Mouse (Mus musculus) neural tube, embryonic 12.5 days (tissue): ENCODE results near the gene Crlf2. TPM values are rescaled to one million over a fixed set of nuclear protein-coding genes. Genes with fewer than 3 reads are reported as not detected.

ENCODE experiments used
- ATAC-seq: fragments of 200-750 bp; cut with Nextera tagmentation; 2 replicates; pipeline ENCODE4 v1.8.0; 2017; ENCODE audit warnings: low read depth, mild to moderate bottlenecking, moderate TSS enrichment, moderate library complexity; ENCODE audit not compliant: low FRiP score
- H3K27ac ChIP-seq: fragments of 300-500 bp; sonication (generic); 2 replicates; pipeline ENCODE4 v1.5.1; 2016
- H3K27me3 ChIP-seq: fragments of 300-500 bp; sonication (generic); replicated peaks from 2 replicates; pipeline ENCODE4 v1.6.1; 2016; ENCODE audit warnings: mild to moderate bottlenecking
- H3K36me3 ChIP-seq: fragments of 300-500 bp; sonication (generic); 2 replicates; pipeline ENCODE4 v1.6.1; 2016; ENCODE audit warnings: mild to moderate bottlenecking
- H3K4me1 ChIP-seq: fragments of 300-500 bp; sonication (generic); 2 replicates; pipeline ENCODE4 v1.6.1; 2016
- H3K4me2 ChIP-seq: fragments of 300-500 bp; sonication (generic); replicated peaks from 2 replicates; pipeline ENCODE4 v1.6.1; 2016; ENCODE audit warnings: mild to moderate bottlenecking
- H3K4me3 ChIP-seq: fragments of 300-500 bp; sonication (generic); 2 replicates; pipeline ENCODE4 v1.5.1; 2016
- H3K9ac ChIP-seq: fragments of 300-500 bp; sonication (generic); 2 replicates; pipeline ENCODE4 v1.6.1; 2016; ENCODE audit warnings: mild to moderate bottlenecking
- H3K9me3 ChIP-seq: fragments of 300-500 bp; sonication (generic); 2 replicates; pipeline ENCODE4 v1.6.1; 2016; ENCODE audit warnings: mild to moderate bottlenecking
- WGBS: fragments of 180-500 bp; shearing (Covaris S2); methylation state at CpG from one replicate; pipeline ENCODE4 v1.1.7; 2016; 5-methylcytosine and 5-hydroxymethylcytosine counted together
- polyA plus RNA-seq: library from polyadenylated mRNA; unstranded; fragments of >200 nt; fragmentation: Nextera tagmentation; extraction: Ambion mirVana; gene quantifications from 2 replicates; pipeline ENCODE4 v1.2.1, GENCODE M21; 2016

Crlf2 gene
- polyA plus RNA-seq: 9.0 and 9.5 TPM in 2 replicates

DNA sequence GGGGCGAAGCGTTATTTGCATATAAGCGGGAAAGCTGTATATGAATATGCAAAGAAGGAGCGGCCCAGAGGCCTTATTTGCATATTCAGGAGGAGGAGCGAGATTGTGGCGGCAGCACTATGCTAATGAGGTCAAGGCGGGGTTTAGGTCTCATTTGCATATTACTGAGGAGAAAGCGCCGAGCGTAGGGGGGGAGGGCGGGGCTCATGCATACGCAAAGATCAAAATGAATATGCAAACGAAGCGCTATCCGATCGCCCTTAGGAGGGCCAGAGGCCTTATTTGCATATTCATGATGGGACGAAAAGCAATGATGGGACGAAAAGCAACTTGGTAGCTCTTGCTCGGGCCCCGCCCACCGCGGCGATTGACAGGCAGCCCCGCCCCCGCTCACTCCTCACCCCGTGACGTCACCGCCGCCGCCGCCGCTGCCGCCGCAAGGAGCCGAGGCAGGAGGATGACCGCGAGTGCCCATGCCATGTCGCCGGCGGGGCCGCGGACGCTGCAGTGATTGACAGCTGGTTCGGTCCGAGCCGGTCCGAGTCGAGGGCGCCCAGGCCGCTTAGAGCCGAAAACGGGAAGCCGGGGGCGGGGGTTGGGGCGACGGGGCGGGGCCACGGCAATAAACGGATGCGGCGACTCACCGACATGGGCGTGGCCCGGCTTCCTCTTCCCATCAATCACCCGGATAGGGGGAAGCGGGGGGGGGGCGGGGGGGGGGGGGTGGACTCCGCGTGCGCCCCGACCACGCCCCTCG is at the start of gene Crlf2:
Gene Crlf2, minus strand, starts transcription at position 590 of the 757 bp plus-strand sequence.
- peaks cover 36% of the 10 kb centered on the region for H3K9me3 ChIP-seq
- H3K4me1 ChIP-seq: no peaks in the 10 kb centered on the region
- peak; percentile 65 for ATAC-seq
- H3K4me2 ChIP-seq: peak within 1 kb of the TSS; percentile 55
- peak within 1 kb of the TSS; percentile 61 for H3K4me3 ChIP-seq
- under 1% methylated on average over 58 of the region's 73 CpGs for WGBS
- peak within 1 kb of the TSS; percentile 63 for H3K9ac ChIP-seq
- H3K27me3 ChIP-seq: no peaks in the 10 kb centered on the region
- peak within 1 kb of the TSS; percentile 90 for H3K27ac ChIP-seq
- H3K36me3 ChIP-seq: peaks cover 27% of the 10 kb centered on the region

DNA sequence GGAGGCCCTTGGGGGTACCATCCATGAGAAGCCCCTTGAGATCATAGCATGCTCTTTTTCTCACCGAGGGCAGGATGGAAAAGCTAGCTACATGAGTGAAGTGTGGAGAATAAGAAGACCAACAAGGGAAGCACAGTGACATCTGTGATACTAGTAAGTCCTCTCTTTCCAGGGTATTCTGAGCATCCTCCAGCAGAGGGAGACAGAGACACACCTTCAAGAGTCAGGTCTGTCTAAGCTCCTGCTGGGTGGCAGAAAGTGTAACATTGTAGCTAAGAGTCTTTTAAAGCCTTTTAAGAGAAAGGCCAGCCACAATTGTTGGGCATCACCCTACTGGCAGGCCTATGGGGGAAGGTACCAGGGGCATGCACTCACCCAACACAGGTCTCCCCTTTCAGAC is 43.8 kb upstream of the Crlf2 start:
- peaks cover 9% of the 10 kb centered on the region for H3K9me3 ChIP-seq
- no peak for ATAC-seq
- H3K4me2 ChIP-seq: no peak overlapping the region
- H3K4me3 ChIP-seq: no peak overlapping the region
- 46% methylated on average over 1 of the region's 1 CpGs for WGBS
- H3K27me3 ChIP-seq: no peaks in the 10 kb centered on the region
- no peak overlapping the region for H3K9ac ChIP-seq
- no peaks in the 10 kb centered on the region for H3K36me3 ChIP-seq
- H3K4me1 ChIP-seq: no peaks in the 10 kb centered on the region
- no peak overlapping the region for H3K27ac ChIP-seq

DNA sequence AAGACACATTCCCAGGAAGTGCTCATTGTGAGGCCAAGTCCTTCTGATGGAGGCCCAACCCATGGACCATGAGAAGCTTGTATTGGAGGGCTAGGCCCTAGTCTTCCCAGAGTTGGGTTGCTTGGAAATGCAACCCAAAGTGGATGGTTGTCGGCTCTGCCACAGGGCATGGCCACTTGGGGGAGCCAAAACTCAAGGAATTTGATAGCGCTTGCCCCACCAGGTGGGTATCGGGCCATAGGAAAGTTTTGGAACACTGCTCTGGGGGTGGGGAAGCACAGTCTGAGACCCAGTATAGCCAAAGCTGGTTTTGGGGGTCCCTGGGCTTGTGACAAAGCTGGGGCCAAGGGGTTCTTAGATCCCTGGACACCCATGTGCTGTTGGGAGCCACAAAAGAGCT is 42.3 kb upstream of the Crlf2 start:
- no peaks in the 10 kb centered on the region for H3K4me1 ChIP-seq
- ATAC-seq: peak; percentile 48; the same call in 1 of the 2 replicates
- no peaks in the 10 kb centered on the region for H3K36me3 ChIP-seq
- 23% methylated on average over 3 of the region's 3 CpGs for WGBS
- H3K27ac ChIP-seq: no peak overlapping the region
- H3K9ac ChIP-seq: no peak overlapping the region
- H3K27me3 ChIP-seq: no peaks in the 10 kb centered on the region
- H3K4me3 ChIP-seq: no peak overlapping the region
- H3K9me3 ChIP-seq: peaks cover 13% of the 10 kb centered on the region
- no peak overlapping the region for H3K4me2 ChIP-seq

DNA sequence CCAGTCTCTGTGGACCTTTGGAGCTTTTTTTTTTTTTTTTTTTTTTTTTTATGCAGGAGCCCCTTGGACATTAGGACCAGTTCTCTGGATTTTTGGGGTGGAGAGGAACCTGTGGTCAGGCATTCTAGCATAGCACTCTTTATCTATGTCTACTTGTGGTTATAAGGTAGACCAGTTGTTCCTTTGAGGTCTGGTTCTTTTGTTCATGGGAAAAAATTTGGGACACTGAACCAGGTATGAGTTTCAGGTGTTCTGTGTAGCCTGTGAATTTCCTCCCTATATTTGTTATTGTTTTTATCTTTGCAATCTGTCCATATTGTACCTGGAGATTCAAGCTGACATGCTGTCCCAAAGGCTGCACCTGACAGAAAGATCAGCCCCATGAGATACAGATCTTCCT is 40.1 kb upstream of the Crlf2 start:
- Histone ChIP-seq H3K9me3 (peaks cover 10% of the 10 kb centered on the region; the same call in 1 of the 2 replicates), H3K27ac (no peak overlapping the region)

DNA sequence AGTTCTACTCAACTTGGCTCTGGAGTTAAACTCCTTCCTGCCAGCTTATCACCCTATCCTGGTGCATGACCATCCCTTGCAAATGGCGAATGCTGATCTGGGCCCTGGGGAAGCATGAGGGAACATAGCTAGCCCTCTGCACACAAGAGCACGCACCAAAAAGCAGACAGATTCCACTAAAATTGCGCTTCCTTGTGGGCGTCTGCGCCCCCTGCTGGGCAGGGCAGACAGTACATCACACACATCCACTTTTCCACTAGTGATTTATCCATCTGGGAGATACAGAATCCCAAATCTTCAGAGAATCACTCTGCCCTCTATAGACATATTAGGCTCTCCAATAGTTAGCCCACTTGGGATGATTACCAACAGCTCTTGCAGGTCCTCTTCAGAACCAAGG is 37.9 kb upstream of the Crlf2 start:
- peaks cover 14% of the 10 kb centered on the region; the same call in 1 of the 2 replicates for H3K9me3 ChIP-seq
- no peaks in the 10 kb centered on the region for H3K4me1 ChIP-seq
- H3K9ac ChIP-seq: no peak overlapping the region
- H3K4me3 ChIP-seq: no peak overlapping the region
- H3K27ac ChIP-seq: no peak overlapping the region
- H3K36me3 ChIP-seq: no peaks in the 10 kb centered on the region
- 35% methylated on average over 5 of the region's 5 CpGs for WGBS
- ATAC-seq: no peak
- H3K27me3 ChIP-seq: no peaks in the 10 kb centered on the region
- no peak overlapping the region for H3K4me2 ChIP-seq

More for the DNA sequence above, 40.1 kb upstream of the Crlf2 start:
- no peaks in the 10 kb centered on the region for H3K36me3 ChIP-seq
- H3K4me1 ChIP-seq: no peaks in the 10 kb centered on the region
- no peak for ATAC-seq
- no peak overlapping the region for H3K4me2 ChIP-seq
- no peak overlapping the region for H3K9ac ChIP-seq
- H3K27me3 ChIP-seq: no peaks in the 10 kb centered on the region
- H3K4me3 ChIP-seq: no peak overlapping the region

DNA sequence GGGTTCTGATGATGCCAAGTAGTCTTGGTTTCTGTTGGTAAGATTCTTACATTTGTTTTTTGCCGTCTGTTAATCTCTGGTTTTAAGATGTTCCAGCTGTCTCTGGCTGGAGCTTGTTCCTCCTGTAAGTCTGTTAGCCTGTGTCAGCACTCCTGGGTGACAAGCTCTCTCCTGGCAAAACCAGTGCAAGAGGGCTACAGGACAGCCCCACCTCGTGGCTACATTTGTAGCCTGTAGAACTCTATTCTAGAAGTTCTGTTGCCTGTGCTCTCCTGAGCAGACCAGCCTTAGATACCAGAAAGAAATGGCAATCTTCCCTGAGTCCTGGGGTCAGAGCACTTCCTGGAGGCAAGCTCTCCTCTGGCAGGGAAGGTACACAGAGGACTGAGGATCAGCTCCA is 4.0 kb upstream of the Crlf2 start:
- H3K4me3 ChIP-seq: no peak overlapping the region
- 0 out of 2 replicates have a peak, but pooled peaks cover 5% of the 10 kb centered on the region for H3K9me3 ChIP-seq
- WGBS: 67% methylated on average over 2 of the region's 2 CpGs
- no peak overlapping the region for H3K4me2 ChIP-seq
- no peaks in the 10 kb centered on the region for H3K27me3 ChIP-seq
- no peak overlapping the region for H3K27ac ChIP-seq
- ATAC-seq: no peak
- H3K9ac ChIP-seq: no peak overlapping the region
- no peaks in the 10 kb centered on the region for H3K36me3 ChIP-seq
- no peaks in the 10 kb centered on the region for H3K4me1 ChIP-seq

DNA sequence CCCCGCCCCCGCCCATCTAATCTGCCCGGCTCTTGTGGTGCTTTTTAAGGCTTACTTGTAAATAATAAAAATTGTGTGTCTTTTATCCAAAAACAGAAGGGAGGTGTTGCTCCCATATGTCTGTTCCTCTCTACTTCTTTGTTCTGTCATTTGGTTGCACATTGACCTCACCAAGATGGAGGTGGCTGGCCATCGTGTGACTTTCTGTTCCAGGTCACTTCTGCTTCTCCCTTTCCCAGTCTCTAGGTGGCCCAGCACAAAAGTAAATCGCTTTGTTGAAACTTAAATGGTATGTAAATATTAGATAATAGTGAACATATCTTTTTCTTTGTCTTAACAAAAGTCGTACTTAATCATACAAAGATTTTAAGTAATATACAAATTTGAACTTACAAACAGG is 398 bp upstream of the Crlf2 start:
- peaks cover 21% of the 10 kb centered on the region for H3K36me3 ChIP-seq
- H3K4me2 ChIP-seq: peak overlapping the region; percentile 55
- no peak overlapping the region for H3K27ac ChIP-seq
- H3K9ac ChIP-seq: peak overlapping the region; percentile 63; the same call in 1 of the 2 replicates
- no peak for ATAC-seq
- H3K4me1 ChIP-seq: no peaks in the 10 kb centered on the region
- 25% methylated on average over 6 of the region's 6 CpGs for WGBS
- no peaks in the 10 kb centered on the region for H3K27me3 ChIP-seq
- H3K4me3 ChIP-seq: peak overlapping the region; percentile 61
- peaks cover 30% of the 10 kb centered on the region for H3K9me3 ChIP-seq

DNA sequence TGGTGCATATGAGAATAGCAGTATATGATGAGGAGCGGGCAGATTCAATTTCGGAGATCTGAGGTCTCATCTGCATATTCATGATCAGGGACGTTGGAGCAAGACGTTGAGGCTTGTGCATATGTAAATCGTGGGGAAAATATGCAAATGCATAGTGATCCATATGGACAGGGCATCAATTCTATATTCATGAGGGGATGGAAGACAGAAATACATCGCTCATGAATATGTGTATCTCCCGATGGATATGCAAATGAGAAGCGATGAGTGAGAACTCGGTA is 730 bp downstream of the Crlf2 start:
- H3K4me1 ChIP-seq: no peaks in the 10 kb centered on the region
- H3K27me3 ChIP-seq: no peaks in the 10 kb centered on the region
- peak; percentile 41; the same call in 1 of the 2 replicates for ATAC-seq
- H3K4me3 ChIP-seq: peak overlapping the region; percentile 61
- no peak overlapping the region for H3K9ac ChIP-seq
- peak overlapping the region; percentile 55 for H3K4me2 ChIP-seq
- peak overlapping the region; percentile 90; the same call in 1 of the 2 replicates for H3K27ac ChIP-seq
- 1% methylated on average over 9 of the region's 9 CpGs for WGBS
- peaks cover 30% of the 10 kb centered on the region for H3K36me3 ChIP-seq
- H3K9me3 ChIP-seq: peaks cover 40% of the 10 kb centered on the region

DNA sequence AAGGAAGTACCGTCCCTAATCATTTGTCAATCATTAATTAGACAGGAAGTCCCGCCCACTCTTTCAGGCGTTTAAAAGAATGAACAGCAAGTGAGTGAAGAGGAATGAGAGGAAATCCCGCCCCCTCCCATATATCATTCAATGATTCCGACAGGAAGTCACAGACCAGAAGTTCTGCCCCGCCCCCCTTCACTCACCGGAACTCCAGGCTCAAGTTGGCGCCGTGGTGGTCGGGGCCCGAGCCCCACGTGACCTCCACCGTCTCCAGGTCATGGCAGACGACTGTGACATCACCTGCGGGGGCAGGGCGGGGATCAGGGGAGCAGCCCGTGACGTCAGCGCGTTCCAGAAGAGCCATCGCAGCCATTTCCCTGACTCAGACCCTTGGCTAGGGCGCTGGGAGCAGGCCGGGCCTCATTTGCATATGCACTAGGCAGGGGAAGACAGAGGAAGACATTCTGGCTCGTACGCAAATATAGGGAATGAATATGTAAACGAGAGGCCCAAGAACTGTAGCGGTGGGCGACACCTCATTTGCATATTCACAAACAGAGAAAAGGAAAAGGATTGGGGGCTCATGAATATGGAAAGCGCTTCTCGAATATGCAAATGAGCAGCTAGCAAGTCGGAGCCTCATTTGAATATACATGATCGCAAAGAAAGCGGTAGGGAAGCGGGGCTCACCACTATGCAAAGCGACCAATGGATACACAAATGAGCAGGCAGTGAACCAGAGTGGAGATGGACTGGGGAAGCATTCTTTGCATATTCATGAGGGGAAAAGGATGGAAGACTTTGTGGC is 1.3 kb downstream of the Crlf2 start:
- peak overlapping the region; percentile 61 for H3K4me3 ChIP-seq
- ATAC-seq: peak; percentile 75
- H3K9ac ChIP-seq: no peak overlapping the region; the same call in 1 of the 2 replicates
- peak overlapping the region; percentile 90 for H3K27ac ChIP-seq
- no peaks in the 10 kb centered on the region for H3K27me3 ChIP-seq
- H3K9me3 ChIP-seq: peaks cover 42% of the 10 kb centered on the region
- peak overlapping the region; percentile 55 for H3K4me2 ChIP-seq
- H3K36me3 ChIP-seq: peaks cover 35% of the 10 kb centered on the region
- H3K4me1 ChIP-seq: no peaks in the 10 kb centered on the region
- WGBS: under 1% methylated on average over 35 of the region's 35 CpGs

DNA sequence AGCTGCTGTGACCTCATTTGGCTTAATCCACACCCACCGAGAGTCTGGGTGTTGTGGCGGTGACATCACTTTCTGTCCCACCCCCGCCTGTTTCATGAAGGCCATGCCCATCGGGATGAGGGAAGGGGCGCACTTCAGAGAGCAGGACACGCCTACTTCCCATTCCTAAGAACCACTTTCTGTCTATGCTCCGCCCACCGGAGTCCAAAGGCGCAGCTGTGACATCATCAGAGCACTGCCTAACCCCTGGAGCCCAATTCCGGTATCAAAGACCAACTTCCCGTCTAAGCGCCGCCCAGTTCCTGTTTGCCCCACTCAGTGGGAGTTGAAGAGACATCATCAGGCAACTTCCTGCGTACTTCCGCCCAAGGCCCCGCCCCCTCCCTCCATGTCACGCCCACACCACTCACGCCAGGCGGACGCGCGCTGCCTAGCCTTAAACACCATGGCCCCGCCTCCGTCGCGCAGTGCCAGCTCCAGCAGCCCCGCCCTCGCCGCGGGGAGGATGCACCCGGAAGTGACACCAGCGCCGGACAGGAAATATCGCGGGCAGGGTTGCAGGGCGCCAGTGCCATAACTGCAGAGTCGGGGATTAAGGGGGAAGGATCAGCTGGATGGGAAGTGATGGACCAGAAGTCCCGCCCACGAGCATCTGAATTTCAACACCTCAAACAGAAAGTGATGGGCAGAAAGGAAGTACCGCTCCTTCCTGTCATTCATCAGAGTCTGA is 2.0 kb downstream of the Crlf2 start:
- peak; percentile 52 for ATAC-seq
- Histone ChIP-seq H3K9me3 (peaks cover 49% of the 10 kb centered on the region), H3K4me2 (peak overlapping the region; percentile 55), H3K27me3 (no peaks in the 10 kb centered on the region), H3K36me3 (peaks cover 37% of the 10 kb centered on the region), H3K4me3 (peak overlapping the region; percentile 61), H3K4me1 (no peaks in the 10 kb centered on the region), H3K9ac (no peak overlapping the region), H3K27ac (peak overlapping the region; percentile 90)
- WGBS: 7% methylated on average over 40 of the region's 40 CpGs

DNA sequence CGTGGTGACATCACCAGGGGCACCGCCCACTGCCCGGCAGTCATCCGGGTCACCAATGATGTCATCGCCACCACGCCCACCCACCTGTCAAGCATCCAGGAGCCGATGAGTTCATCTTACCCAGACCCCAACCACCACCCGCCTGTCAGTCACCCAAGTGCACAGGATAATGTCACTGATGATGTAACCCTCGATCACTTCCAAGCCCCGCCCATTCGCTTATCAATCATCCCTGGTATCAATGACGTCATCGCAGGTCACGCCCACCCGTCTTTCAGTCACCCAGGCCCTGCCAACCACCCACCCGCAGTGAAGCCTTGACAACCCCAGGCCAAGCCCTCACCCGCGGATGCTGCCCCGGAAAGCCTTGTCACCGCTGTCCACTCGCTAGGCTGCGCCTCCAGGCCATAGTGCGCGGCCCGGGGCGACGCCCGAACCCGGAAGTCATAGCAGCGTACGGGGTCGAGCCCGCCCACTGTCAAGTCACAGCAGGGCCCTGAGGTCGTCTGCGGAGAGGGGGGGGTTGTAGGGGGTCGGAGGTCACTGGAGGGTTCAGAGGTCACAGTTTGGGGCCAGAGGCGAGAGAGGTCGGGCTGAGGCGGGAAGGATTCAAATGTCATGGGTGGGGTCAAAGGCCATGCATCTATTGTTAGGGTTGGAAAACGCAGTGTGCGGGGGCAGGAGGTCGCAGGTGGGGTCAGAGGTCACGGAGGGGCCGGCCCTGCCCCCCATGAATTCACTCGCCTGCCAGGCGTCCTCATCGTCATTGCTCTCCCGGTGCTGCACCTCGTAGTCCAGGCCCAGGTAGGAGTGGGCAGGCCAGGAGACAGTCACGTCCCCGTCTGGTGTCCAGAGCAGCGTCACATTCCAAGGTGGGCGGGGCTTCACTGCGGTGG is 2.9 kb downstream of the Crlf2 start:
- H3K36me3 ChIP-seq: peaks cover 44% of the 10 kb centered on the region
- peak overlapping the region; percentile 55 for H3K4me2 ChIP-seq
- peaks cover 57% of the 10 kb centered on the region for H3K9me3 ChIP-seq
- 77% methylated on average over 54 of the region's 54 CpGs for WGBS
- no peaks in the 10 kb centered on the region for H3K27me3 ChIP-seq
- H3K4me3 ChIP-seq: peak overlapping the region; percentile 61
- no peaks in the 10 kb centered on the region for H3K4me1 ChIP-seq
- no peak overlapping the region; the same call in 1 of the 2 replicates for H3K27ac ChIP-seq
- ATAC-seq: no peak; the same call in 1 of the 2 replicates
- H3K9ac ChIP-seq: no peak overlapping the region
